Mouse (Mus musculus) right cerebral cortex, adult 18-20 months (tissue): Measurements from ENCODE around the gene Zbtb12.
"Not testable (repeated sequence)": the region's sequence is repeated elsewhere in the genome, so short reads cannot be mapped to it uniquely, and the experiment has no call there.

Experiments used
- DNase-seq: peaks from one replicate; pipeline ENCODE4 v3.0.0; 2022; ENCODE audit warnings: mixed read lengths

Zbtb12 gene

GRCm38 (mm10) chr17:34874321-34874720 is 5.0 kb upstream of the Zbtb12 start:
- DNase-seq: no peak

- no peak for DNase-seq
Measured at GRCm38 (mm10) chr17:34881166-34881565, 1.9 kb downstream of the Zbtb12 start.

GRCm38 (mm10) chr17:34881683-34882310 is 2.5 kb downstream of the Zbtb12 start, which contains the start of gene Gm20547:
Gene Gm20547, minus strand, starts transcription at chr17:34882042.
- DNase-seq: no peak

GRCm38 (mm10) chr17:34883332-34883731 is 4.0 kb downstream of the Zbtb12 start:
- DNase-seq: no peak

- DNase-seq: no peak
Measured at GRCm38 (mm10) chr17:34884704-34885103, 5.4 kb downstream of the Zbtb12 start.

GRCm38 (mm10) chr17:34885615-34886014 is 6.3 kb downstream of the Zbtb12 start:
- DNase-seq: no peak

- DNase-seq: no peak
Measured at GRCm38 (mm10) chr17:34887942-34888341, 8.7 kb downstream of the Zbtb12 start.

- no peak for DNase-seq
Measured at GRCm38 (mm10) chr17:34890074-34890743, 10.9 kb downstream of the Zbtb12 start.

GRCm38 (mm10) chr17:34891377-34891776 is 12.1 kb downstream of the Zbtb12 start:
- no peak for DNase-seq

GRCm38 (mm10) chr17:34893072-34893824 is 14.0 kb downstream of the Zbtb12 start:
- no peak for DNase-seq

- peak; percentile 93 for DNase-seq
Measured at GRCm38 (mm10) chr17:34894074-34894597, 14.9 kb downstream of the Zbtb12 start.

GRCm38 (mm10) chr17:34894801-34895530 is 15.7 kb downstream of the Zbtb12 start:
- peak; percentile 47 for DNase-seq

- DNase-seq: no peak
Measured at GRCm38 (mm10) chr17:34895724-34896123, 16.4 kb downstream of the Zbtb12 start.

- DNase-seq: no peak
Measured at GRCm38 (mm10) chr17:34896366-34896765, 17.1 kb downstream of the Zbtb12 start.

GRCm38 (mm10) chr17:34897373-34898159 is 18.3 kb downstream of the Zbtb12 start:
- peak; percentile 40 for DNase-seq

- peak; percentile 87 for DNase-seq
Measured at GRCm38 (mm10) chr17:34898160-34898586, 18.9 kb downstream of the Zbtb12 start, which contains the start of the genes C2 and Ehmt2. Gene C2, minus strand, starts transcription at chr17:34898265. Gene Ehmt2, plus strand, starts transcription at chr17:34898469.

GRCm38 (mm10) chr17:34898706-34899052 is 19.4 kb downstream of the Zbtb12 start:
- no peak for DNase-seq

- DNase-seq: no peak
Measured at GRCm38 (mm10) chr17:34899053-34899889, 20.0 kb downstream of the Zbtb12 start.

GRCm38 (mm10) chr17:34899890-34900243 is 20.6 kb downstream of the Zbtb12 start:
- no peak for DNase-seq

GRCm38 (mm10) chr17:34900826-34901225 is 21.5 kb downstream of the Zbtb12 start:
- DNase-seq: not testable (repeated sequence)

GRCm38 (mm10) chr17:34901948-34902347 is 22.7 kb downstream of the Zbtb12 start:
- DNase-seq: not testable (repeated sequence)
